Mouse (Mus musculus) intestine, postnatal 0 days (tissue): ENCODE data around the gene Eif4e3. TPM values are rescaled to one million over a fixed set of nuclear protein-coding genes. Genes with fewer than 3 reads are reported as not detected.

Experiments
- ATAC-seq: fragments of 200-750 bp; cut with Nextera tagmentation; 2 replicates; pipeline ENCODE4 v1.8.0; 2017; ENCODE audit warnings: mild to moderate bottlenecking, moderate TSS enrichment, moderate library complexity
- H3K27ac ChIP-seq: fragments of 300-500 bp; sonication (generic); 2 replicates; pipeline ENCODE4 v1.5.1; 2014; ENCODE audit warnings: mild to moderate bottlenecking, low read depth, low read length, moderate library complexity
- H3K27me3 ChIP-seq: fragments of 300-500 bp; sonication (generic); replicated peaks from 2 replicates; pipeline ENCODE4 v1.6.1; 2014; ENCODE audit warnings: low read length, mixed read lengths; ENCODE audit not compliant: control insufficient read depth, insufficient read depth
- H3K36me3 ChIP-seq: fragments of 300-500 bp; sonication (generic); 2 replicates; pipeline ENCODE4 v1.6.1; 2014; ENCODE audit warnings: mild to moderate bottlenecking, moderate library complexity; ENCODE audit not compliant: control insufficient read depth, insufficient read depth
- H3K4me1 ChIP-seq: fragments of 300-500 bp; sonication (generic); replicated peaks from 2 replicates; pipeline ENCODE4 v1.6.1; 2014; ENCODE audit warnings: antibody characterized with exemption, low read length, mixed read lengths; ENCODE audit not compliant: control insufficient read depth, insufficient read depth
- H3K4me2 ChIP-seq: fragments of 300-500 bp; sonication (generic); replicated peaks from 2 replicates; pipeline ENCODE4 v1.6.1; 2014; ENCODE audit warnings: low read depth, mild to moderate bottlenecking, moderate library complexity
- H3K4me3 ChIP-seq: fragments of 300-500 bp; sonication (generic); 2 replicates; pipeline ENCODE4 v1.5.1; 2014; ENCODE audit warnings: low read depth, low read length
- H3K9ac ChIP-seq: fragments of 300-500 bp; sonication (generic); 2 replicates; pipeline ENCODE4 v1.6.1; 2014; ENCODE audit warnings: mild to moderate bottlenecking, low read depth, low read length
- H3K9me3 ChIP-seq: fragments of 300-500 bp; sonication (generic); 2 replicates; pipeline ENCODE4 v1.6.1; 2016; ENCODE audit warnings: mixed run types; ENCODE audit not compliant: control insufficient read depth
- CTCF ChIP-seq: sonication (generic); IDR thresholded peaks from 2 replicates; pipeline ENCODE4 v1.5.1; 2016; ENCODE audit warnings: low read depth, mild to moderate bottlenecking, control low read depth, antibody characterized with exemption, moderate library complexity
- WGBS: fragments of 180-500 bp; shearing (Covaris S2); extraction: QIAGEN DNeasy Blood & Tissue Kit; methylation state at CpG from one replicate; pipeline ENCODE4 v1.1.7; 2014; 5-methylcytosine and 5-hydroxymethylcytosine counted together
- polyA plus RNA-seq: library from polyadenylated mRNA; unstranded; fragments of >200 nt; fragmentation: Nextera tagmentation; extraction: Ambion mirVana; gene quantifications from 2 replicates; pipeline ENCODE4 v1.2.1, GENCODE M21; 2015

Gene Eif4e3
- polyA plus RNA-seq, 1 experiment from 2014 or later = 6.7 TPM

GRCm38 (mm10) chr6:99600886-99601285 lies 65.7 kb downstream of the Eif4e3 start:
- no peak for TF ChIP-seq CTCF
- Histone ChIP-seq H3K9ac (no peak overlapping the region), H3K27me3 (no peaks in the 10 kb centered on the region), H3K27ac (no peak overlapping the region), H3K4me3 (no peak overlapping the region), H3K9me3 (no peaks in the 10 kb centered on the region), H3K4me1 (no peaks in the 10 kb centered on the region), H3K36me3 (no peaks in the 10 kb centered on the region), H3K4me2 (no peak overlapping the region)
- no peak for ATAC-seq
- 74% methylated on average over 8 of the region's 8 CpGs for WGBS

GRCm38 (mm10) chr6:99600168-99600793 lies 66.3 kb downstream of the Eif4e3 start:
- ATAC-seq = no peak
- TF ChIP-seq CTCF = peak; percentile 71
- Histone ChIP-seq H3K4me1 (no peaks in the 10 kb centered on the region), H3K36me3 (no peaks in the 10 kb centered on the region), H3K9me3 (no peaks in the 10 kb centered on the region), H3K27ac (no peak overlapping the region), H3K9ac (no peak overlapping the region), H3K4me2 (0 out of 2 replicates have a peak overlapping the region, but pooled peaks have one; percentile 33), H3K27me3 (no peaks in the 10 kb centered on the region), H3K4me3 (no peak overlapping the region)
- WGBS = 16% methylated on average over 10 of the region's 10 CpGs

- no peak for TF ChIP-seq CTCF
- Histone ChIP-seq H3K9me3 (no peaks in the 10 kb centered on the region), H3K36me3 (no peaks in the 10 kb centered on the region), H3K4me3 (no peak overlapping the region), H3K4me1 (no peaks in the 10 kb centered on the region), H3K27ac (no peak overlapping the region), H3K9ac (no peak overlapping the region), H3K4me2 (no peak overlapping the region), H3K27me3 (no peaks in the 10 kb centered on the region)
- 35% methylated on average over 8 of the region's 8 CpGs for WGBS
- ATAC-seq = no peak
Measured at GRCm38 (mm10) chr6:99599651-99600050, 66.9 kb downstream of the Eif4e3 start.

- WGBS = 79% methylated on average over 5 of the region's 5 CpGs
- ATAC-seq = no peak
Measured at GRCm38 (mm10) chr6:99599229-99599628, 67.3 kb downstream of the Eif4e3 start.

GRCm38 (mm10) chr6:99577040-99577439 lies 89.5 kb downstream of the Eif4e3 start:
- Histone ChIP-seq H3K27ac (no peak overlapping the region), H3K27me3 (no peaks in the 10 kb centered on the region), H3K4me3 (no peak overlapping the region), H3K9me3 (no peaks in the 10 kb centered on the region), H3K4me2 (no peak overlapping the region), H3K36me3 (no peaks in the 10 kb centered on the region), H3K4me1 (no peaks in the 10 kb centered on the region), H3K9ac (no peak overlapping the region)
- TF ChIP-seq CTCF = no peak
- 74% methylated on average over 6 of the region's 6 CpGs for WGBS
- no peak for ATAC-seq

More at GRCm38 (mm10) chr6:99599229-99599628, 67.3 kb downstream of the Eif4e3 start:
- no peak overlapping the region for H3K4me2 ChIP-seq
- H3K36me3 ChIP-seq = no peaks in the 10 kb centered on the region
- TF ChIP-seq CTCF = no peak
- no peaks in the 10 kb centered on the region for H3K27me3 ChIP-seq
- H3K9me3 ChIP-seq = no peaks in the 10 kb centered on the region
- H3K4me1 ChIP-seq = no peaks in the 10 kb centered on the region
- H3K27ac ChIP-seq = no peak overlapping the region
- H3K9ac ChIP-seq = no peak overlapping the region
- no peak overlapping the region for H3K4me3 ChIP-seq

- no peak overlapping the region for H3K9ac ChIP-seq
- TF ChIP-seq CTCF = no peak
- no peaks in the 10 kb centered on the region for H3K4me1 ChIP-seq
- no peak overlapping the region for H3K4me3 ChIP-seq
- no peaks in the 10 kb centered on the region for H3K9me3 ChIP-seq
- 66% methylated on average over 6 of the region's 6 CpGs for WGBS
- no peak overlapping the region for H3K27ac ChIP-seq
- no peak for ATAC-seq
- H3K36me3 ChIP-seq = no peaks in the 10 kb centered on the region
- no peaks in the 10 kb centered on the region for H3K27me3 ChIP-seq
- no peak overlapping the region for H3K4me2 ChIP-seq
Measured at GRCm38 (mm10) chr6:99575633-99576032, 90.9 kb downstream of the Eif4e3 start.

Other genes with a start within 250 kb of the Eif4e3 start
- gene Foxp1, start 144.1 kb downstream of the Eif4e3 start, polyA plus RNA-seq = 45.3 and 57.0 TPM in 2 replicates
- 1.4 and 2.3 TPM in 2 replicates for gene Gm20696, start within 50 bp of the Eif4e3 start, polyA plus RNA-seq
- 2.0 and 2.4 TPM in 2 replicates for gene Gpr27, start 25.9 kb upstream of the Eif4e3 start, polyA plus RNA-seq
- not detected in 2 replicates for gene Prok2, start 59.6 kb upstream of the Eif4e3 start, polyA plus RNA-seq